Comparison of ENCODE assay signal across 11 mouse cellular contexts in the genomic region with DNA sequence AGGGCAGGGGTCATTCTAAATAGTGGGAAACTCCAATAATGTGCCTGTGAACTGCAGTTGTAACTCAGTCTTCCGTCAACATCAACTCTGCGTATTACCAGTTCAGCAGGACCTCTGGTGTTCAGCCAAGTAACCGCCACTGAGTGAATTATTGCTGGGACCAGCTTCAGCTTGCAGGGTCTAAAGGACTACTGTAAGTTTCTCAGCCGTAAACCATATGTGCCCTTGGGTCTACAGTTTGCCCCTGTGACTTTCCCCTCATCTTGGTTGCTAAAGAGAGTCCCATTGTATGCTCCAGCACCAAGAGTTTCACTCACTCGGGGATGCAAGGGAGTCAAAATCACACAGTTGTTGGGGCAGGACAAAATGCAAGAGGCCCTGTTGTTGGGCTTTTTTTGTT.
A peak's percentile ranks its signal among the peaks of the same experiment; 100 is the strongest.
DNase-seq lines count a peak whose midpoint lies in the region; ATAC-seq lines count a peak whose summit lies in the region.
"Had no signal": no experiment of that assay in that cellular context is flagged by ENCODE, and none has a peak within 500 bp of the region (broad histone marks: within the 10 kb centered on the region; RNA-seq: fewer than 3 reads in every experiment).

No protein-coding gene starts in this region.

- H3K4me3 ChIP-seq in forebrain, embryonic 12.5 days (replicated peaks): no peak overlapping the region
- H3K4me3 ChIP-seq in hindbrain, embryonic 16.5 days (ENCODE audit: low read length): no peak overlapping the region

- peaks cover 33% of the 10 kb centered on the region for H3K4me1 ChIP-seq in forebrain, embryonic 12.5 days
- peaks cover 6% of the 10 kb centered on the region; the same call in 1 of the 2 replicates for H3K4me1 ChIP-seq in hindbrain, embryonic 16.5 days (ENCODE audit: control insufficient read depth, insufficient read depth, low read depth, low read length)

- WGBS in forebrain, embryonic 12.5 days: 76% methylated on average over 5 of the region's 5 CpGs
- WGBS in hindbrain, embryonic 16.5 days: 35% methylated on average over 5 of the region's 5 CpGs

- H3K9ac ChIP-seq in forebrain, embryonic 12.5 days: no peak overlapping the region
- no peak overlapping the region for H3K9ac ChIP-seq in hindbrain, embryonic 16.5 days (ENCODE audit: low read depth, low read length)

- intact Hi-C loops in left cerebral cortex, postnatal 4 days (cut with DNase I): no loop called here
- intact Hi-C loops in gastrocnemius, postnatal 36 days (cut with DNase I): no loop called here

- ATAC-seq in forebrain, embryonic 12.5 days (ENCODE audit: low FRiP score): peak; percentile 51; the same call in 1 of the 2 replicates
- ATAC-seq in hindbrain, embryonic 16.5 days: peak; percentile 70; the same call in 1 of the 2 replicates

- peak; percentile 54 to 61 for DNase-seq in cerebellum, postnatal 10 days
- DNase-seq in cerebellum, postnatal 36 days: no peak
- DNase-seq in left cerebral cortex, postnatal 4 days: peak; percentile 56
- DNase-seq in left cerebral cortex, adult 11 months (ENCODE audit: low spot score): no peak
- DNase-seq in gastrocnemius, postnatal 36 days: no peak
- no peak for DNase-seq in gastrocnemius, adult 18-20 months (ENCODE audit: low spot score)
- DNase-seq: midbrain, embryonic 14.5 days; retina, postnatal 1 day; thymus, postnatal 4 days had no signal

- H3K36me3 ChIP-seq in forebrain, embryonic 12.5 days (replicated peaks): no peaks in the 10 kb centered on the region
- H3K36me3 ChIP-seq in hindbrain, embryonic 16.5 days (ENCODE audit: control insufficient read depth, insufficient read depth, low read length): no peaks in the 10 kb centered on the region

- no peaks in the 10 kb centered on the region for H3K9me3 ChIP-seq in forebrain, embryonic 12.5 days
- no peaks in the 10 kb centered on the region for H3K9me3 ChIP-seq in hindbrain, embryonic 16.5 days (ENCODE audit: control insufficient read depth, low read length)

- H3K27ac ChIP-seq in forebrain, embryonic 12.5 days: 0 out of 2 replicates have a peak overlapping the region, but pooled peaks have one; percentile 2
- H3K27ac ChIP-seq in hindbrain, embryonic 16.5 days (ENCODE audit: low read depth, low read length): peak overlapping the region; percentile 29; the same call in 1 of the 2 replicates

- no peaks in the 10 kb centered on the region for H3K27me3 ChIP-seq in forebrain, embryonic 12.5 days
- H3K27me3 ChIP-seq in hindbrain, embryonic 16.5 days (replicated peaks; ENCODE audit: control insufficient read depth, insufficient read depth, low read length): no peaks in the 10 kb centered on the region

- no peak overlapping the region for H3K4me2 ChIP-seq in forebrain, embryonic 12.5 days
- no peak overlapping the region for H3K4me2 ChIP-seq in hindbrain, embryonic 16.5 days (ENCODE audit: low read length)

Comparison
In these comparisons a context has a peak if more than half of its experiments do, and no peak if none do; other contexts are left out.
1. DNase-seq: peak in cerebellum, postnatal 10 days (2 of 2) and left cerebral cortex, postnatal 4 days (single experiment); none in cerebellum, postnatal 36 days (0 of 2), left cerebral cortex, adult 11 months (single experiment), gastrocnemius, postnatal 36 days (0 of 2) and gastrocnemius, adult 18-20 months (single experiment).